Mouse (Mus musculus) MEL (cell line): ENCODE measurements around the gene Gm12169. TPM values are rescaled to one million over a fixed set of nuclear protein-coding genes. Genes with fewer than 3 reads are reported as not detected.

Experiments used
- DNase-seq: peaks from one replicate; pipeline ENCODE4 v3.0.0; 2011; ENCODE audit warnings: low read depth, low spot score
- H3K27ac ChIP-seq: 2 replicates; pipeline ENCODE4 v1.5.1; 2012; ENCODE audit warnings: low read depth, mild to moderate bottlenecking, control low read depth, low read length, moderate library complexity; ENCODE audit not compliant: control insufficient read depth
- H3K27me3 ChIP-seq, 2 experiments: fragments of 150-350 bp in 1 of 2; sonication (generic) in 1 of 2; 2 replicates each; pipeline ENCODE4 v1.6.1; 2012; ENCODE audit warnings: low read length in 2 of 2, mild to moderate bottlenecking in 2 of 2, improper control_type of control experiment in 1 of 2, moderate library complexity in 1 of 2; ENCODE audit not compliant: insufficient read depth in 2 of 2, control insufficient read depth in 1 of 2
- H3K36me3 ChIP-seq, 2 experiments: 2 replicates each; pipeline ENCODE4 v1.6.1; 2012 to 2014; ENCODE audit warnings: low read length in 2 of 2, improper control_type of control experiment in 1 of 2, inconsistent platforms in 1 of 2, mild to moderate bottlenecking in 1 of 2; ENCODE audit not compliant: insufficient read depth in 2 of 2, control insufficient read depth in 1 of 2
- H3K4me1 ChIP-seq, 2 experiments: fragments of 150-350 bp in 1 of 2; sonication (generic) in 1 of 2; 2 replicates each; pipeline ENCODE4 v1.6.1; 2012; ENCODE audit warnings: low read length in 2 of 2, improper control_type of control experiment in 1 of 2, mild to moderate bottlenecking in 1 of 2; ENCODE audit not compliant: insufficient read depth in 2 of 2, control insufficient read depth in 1 of 2
- H3K4me3 ChIP-seq, 2 experiments: fragments of 150-350 bp in 1 of 2; sonication (generic) in 1 of 2; 2 replicates each; pipeline ENCODE4 v1.5.1; 2012; ENCODE audit warnings: low read depth in 2 of 2, low read length in 2 of 2, mild to moderate bottlenecking in 2 of 2, moderate library complexity in 2 of 2, control low read depth in 1 of 2, improper control_type of control experiment in 1 of 2; ENCODE audit not compliant: control insufficient read depth in 1 of 2, insufficient read depth in 1 of 2
- H3K79me2 ChIP-seq: 2 replicates; pipeline ENCODE4 v1.6.1; 2012; ENCODE audit warnings: mild to moderate bottlenecking, low read length, moderate library complexity; ENCODE audit not compliant: control insufficient read depth, poor library complexity, insufficient read depth
- H3K9ac ChIP-seq: 2 replicates; pipeline ENCODE4 v1.6.1; 2012; ENCODE audit warnings: low read depth, mild to moderate bottlenecking, control low read depth, low read length, moderate library complexity; ENCODE audit not compliant: control insufficient read depth, poor library complexity, severe bottlenecking
- H3K9me3 ChIP-seq: fragments of 150-350 bp; sonication (generic); replicated peaks from 2 replicates; pipeline ENCODE4 v1.6.1; 2012; ENCODE audit warnings: mild to moderate bottlenecking, low read length, improper control_type of control experiment, moderate library complexity; ENCODE audit not compliant: insufficient read depth
- BHLHE40 ChIP-seq: IDR thresholded peaks from 2 replicates; pipeline ENCODE4 v1.6.1; 2012; ENCODE audit warnings: low read depth, mild to moderate bottlenecking, inconsistent platforms, low read length, improper control_type of control experiment, borderline replicate concordance
- CHD1 ChIP-seq: IDR thresholded peaks from 2 replicates; pipeline ENCODE4 v1.6.1; 2012; ENCODE audit warnings: low read depth, mild to moderate bottlenecking, inconsistent platforms, low read length, improper control_type of control experiment
- CTCF ChIP-seq, 3 experiments: IDR thresholded peaks in 2 of 3; conservative IDR thresholded peaks in 1 of 3; 2 replicates each; pipeline ENCODE4 v1.5.1; 2011 to 2012; ENCODE audit warnings: low read length in 3 of 3, low read depth in 2 of 3, mild to moderate bottlenecking in 2 of 3, improper control_type of control experiment in 1 of 3, inconsistent platforms in 1 of 3, mixed read lengths in 1 of 3, moderate library complexity in 1 of 3; ENCODE audit not compliant: control insufficient read depth in 1 of 3, insufficient read depth in 1 of 3, poor library complexity in 1 of 3, severe bottlenecking in 1 of 3
- E2F4 ChIP-seq: IDR thresholded peaks from 2 replicates; pipeline ENCODE4 v1.6.1; 2011; ENCODE audit warnings: low read depth, low read length, improper control_type of control experiment, borderline replicate concordance
- EP300 ChIP-seq, 2 experiments: IDR thresholded peaks; 2 replicates each; pipeline ENCODE4 v1.6.1; 2011; ENCODE audit warnings: improper control_type of control experiment in 2 of 2, low read length in 2 of 2, low read depth in 1 of 2, mild to moderate bottlenecking in 1 of 2
- ETS1 ChIP-seq: IDR thresholded peaks from 2 replicates; pipeline ENCODE4 v1.6.1; 2012; ENCODE audit warnings: low read depth, mild to moderate bottlenecking, inconsistent platforms, low read length, improper control_type of control experiment, moderate library complexity
- KAT2A ChIP-seq: conservative IDR thresholded peaks from 2 replicates; pipeline ENCODE4 v1.6.1; 2012; ENCODE audit warnings: low read depth, low read length, improper control_type of control experiment, inconsistent platforms
- MAFK ChIP-seq: IDR thresholded peaks from 2 replicates; pipeline ENCODE4 v1.6.1; 2011; ENCODE audit warnings: low read depth, mild to moderate bottlenecking, low read length, improper control_type of control experiment, borderline replicate concordance
- MAX ChIP-seq: IDR thresholded peaks from 2 replicates; pipeline ENCODE4 v1.6.1; 2011; ENCODE audit warnings: low read length, improper control_type of control experiment
- MEF2A ChIP-seq: IDR thresholded peaks from 2 replicates; pipeline ENCODE4 v1.6.1; 2014; ENCODE audit warnings: low read depth, mild to moderate bottlenecking, inconsistent platforms, low read length, improper control_type of control experiment; ENCODE audit not compliant: poor library complexity, insufficient replicate concordance, severe bottlenecking; ENCODE audit errors: extremely low read depth
- MXI1 ChIP-seq: IDR thresholded peaks from 2 replicates; pipeline ENCODE4 v1.6.1; 2011; ENCODE audit warnings: mild to moderate bottlenecking, low read depth, low read length, improper control_type of control experiment
- MYB ChIP-seq: IDR thresholded peaks from 2 replicates; pipeline ENCODE4 v1.6.1; 2011; ENCODE audit warnings: mild to moderate bottlenecking, low read depth, low read length, improper control_type of control experiment
- MYC ChIP-seq: IDR thresholded peaks from 2 replicates; pipeline ENCODE4 v1.6.1; 2011; ENCODE audit warnings: low read depth, mild to moderate bottlenecking, low read length, improper control_type of control experiment, moderate library complexity
- NELFE ChIP-seq: IDR thresholded peaks from 2 replicates; pipeline ENCODE4 v1.6.1; 2011; ENCODE audit warnings: low read depth, low read length, improper control_type of control experiment
- NRF1 ChIP-seq: IDR thresholded peaks from 2 replicates; pipeline ENCODE4 v1.6.1; 2014; ENCODE audit warnings: low read depth, mild to moderate bottlenecking, inconsistent platforms, low read length, improper control_type of control experiment, moderate library complexity; ENCODE audit not compliant: poor library complexity, insufficient read depth, severe bottlenecking
- POLR2AphosphoS2 ChIP-seq: IDR thresholded peaks from 2 replicates; pipeline ENCODE4 v1.6.1; 2011; ENCODE audit warnings: low read length, improper control_type of control experiment
- POLR2AphosphoS5 ChIP-seq: IDR thresholded peaks from 2 replicates; pipeline ENCODE4 v1.6.1; 2012; ENCODE audit warnings: low read depth, borderline replicate concordance, mild to moderate bottlenecking, inconsistent platforms, low read length, moderate library complexity, mixed read lengths
- RAD21 ChIP-seq: IDR thresholded peaks from 2 replicates; pipeline ENCODE4 v1.6.1; 2011; ENCODE audit warnings: mild to moderate bottlenecking, low read depth, low read length, improper control_type of control experiment
- SIN3A ChIP-seq: IDR thresholded peaks from 2 replicates; pipeline ENCODE4 v1.6.1; 2012; ENCODE audit warnings: low read length, improper control_type of control experiment, inconsistent platforms
- TAL1 ChIP-seq: IDR thresholded peaks from 2 replicates; pipeline ENCODE4 v1.6.1; 2012; ENCODE audit warnings: mild to moderate bottlenecking, inconsistent platforms, low read length, moderate library complexity, mixed read lengths
- TBP ChIP-seq: IDR thresholded peaks from 2 replicates; pipeline ENCODE4 v1.8.0; 2011; ENCODE audit warnings: low read depth, low read length, improper control_type of control experiment
- USF1 ChIP-seq: IDR thresholded peaks from 2 replicates; pipeline ENCODE4 v1.6.1; 2014; ENCODE audit warnings: low read depth, mild to moderate bottlenecking, inconsistent platforms, low read length, improper control_type of control experiment, moderate library complexity
- ZC3H11A ChIP-seq: IDR thresholded peaks from 2 replicates; pipeline ENCODE4 v1.6.1; 2012; ENCODE audit warnings: low read depth, mild to moderate bottlenecking, inconsistent platforms, low read length, improper control_type of control experiment
- ZMIZ1 ChIP-seq: IDR thresholded peaks from 2 replicates; pipeline ENCODE4 v1.6.1; 2012; ENCODE audit warnings: low read depth, mild to moderate bottlenecking, inconsistent platforms, low read length, improper control_type of control experiment, moderate library complexity
- polyA plus RNA-seq, 2 experiments: library from polyadenylated mRNA; stranded (reverse) in 1 of 2; unstranded in 1 of 2; fragments of >175 nt in 1 of 2; fragments of >200 nt in 1 of 2; gene quantifications; 2 replicates each; pipeline versions ENCODE4 v1.2.1 to v1.2.4; 2012; ENCODE audit warnings: low replicate concordance in 2 of 2, low read depth in 1 of 2; ENCODE audit not compliant: insufficient read length in 2 of 2, insufficient read depth in 1 of 2, missing spikeins in 1 of 2
- total RNA-seq: library from RNA; depleted of rRNA; stranded (reverse); fragments of 300-350 nt; gene quantifications from 2 replicates; pipeline ENCODE4 v1.2.3, GENCODE M21; 2012

Gene Gm12169
- total and polyA plus RNA-seq, 3 experiments = not detected

DNA sequence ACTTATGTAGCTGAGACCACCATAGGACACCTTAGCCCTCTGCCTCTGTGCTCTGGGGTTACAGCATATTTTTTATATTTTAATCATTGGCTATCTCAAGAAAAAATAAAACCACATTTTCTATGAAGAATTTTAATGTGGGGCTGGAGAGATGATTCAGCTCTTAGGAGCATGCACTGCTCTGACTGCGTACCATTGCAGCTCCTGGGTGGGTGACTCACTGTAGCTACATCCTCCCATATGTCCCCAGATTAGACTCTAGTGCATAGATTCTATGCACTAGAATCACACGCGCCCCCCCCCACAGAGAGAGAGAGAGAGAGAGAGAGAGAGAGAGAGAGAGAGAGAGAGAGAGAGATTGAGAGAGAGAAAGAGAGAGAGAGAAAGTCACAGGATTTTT, 28.7 kb downstream of the Gm12169 start:
- H3K9me3 ChIP-seq = no peaks in the 10 kb centered on the region
- no peaks in the 10 kb centered on the region for H3K4me1 ChIP-seq
- no peak overlapping the region for H3K9ac ChIP-seq
- no peak overlapping the region for H3K27ac ChIP-seq
- peaks cover 0 to 3% of the 10 kb centered on the region in 2 experiments; a peak in 2 of 4 replicates for H3K27me3 ChIP-seq
- H3K79me2 ChIP-seq = no peaks in the 10 kb centered on the region
- no peak overlapping the region for H3K4me3 ChIP-seq
- H3K36me3 ChIP-seq = no peaks in the 10 kb centered on the region
- TF ChIP-seq EP300 (IDR thresholded peaks at IDR 0.05; ENCODE audit: low read depth in 1 of 2, low read length in 2 of 2) (no peak), NELFE (no peak), USF1 (no peak), MYC (no peak), ETS1 (no peak), NRF1 (no peak), ZC3H11A (no peak), POLR2AphosphoS2 (no peak), TBP (no peak), TAL1 (no peak), ZMIZ1 (no peak), MYB (no peak), MAFK (no peak), KAT2A (no peak), MXI1 (no peak), SIN3A (no peak), CHD1 (no peak), MAX (no peak), CTCF (IDR thresholded peaks at IDR 0.05 in 2 of 3, conservative IDR thresholded peaks at IDR 0.05 in 1 of 3; ENCODE audit: control insufficient read depth in 1 of 3, insufficient read depth in 1 of 3, low read depth in 2 of 3, low read length in 3 of 3, poor library complexity in 1 of 3, severe bottlenecking in 1 of 3) (no peak), MEF2A (no peak)
- DNase-seq = no peak

DNA sequence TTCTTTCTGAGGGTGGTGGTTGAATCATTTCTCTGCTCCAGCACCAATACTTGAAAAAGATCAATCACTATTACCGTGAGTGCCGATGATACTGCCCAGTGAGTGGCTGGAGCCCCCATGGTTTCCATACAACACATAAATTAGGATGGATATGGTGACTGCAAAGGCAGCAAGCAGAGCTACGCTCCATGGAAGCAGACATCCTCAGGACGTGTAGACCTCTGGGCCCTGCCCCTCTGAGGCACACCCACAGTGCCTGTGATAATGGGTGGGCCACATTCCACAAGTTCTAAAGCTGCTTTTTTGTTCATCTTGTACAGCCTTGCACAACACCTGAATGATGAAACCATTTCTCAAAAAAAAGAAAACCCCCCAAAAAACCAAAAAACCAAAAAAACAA, 37.1 kb downstream of the Gm12169 start:
- H3K79me2 ChIP-seq = no peaks in the 10 kb centered on the region
- H3K9ac ChIP-seq = no peak overlapping the region
- no peaks in the 10 kb centered on the region for H3K36me3 ChIP-seq
- H3K27me3 ChIP-seq = 0 out of 4 replicates have a peak, but pooled peaks cover 0 to 2% of the 10 kb centered on the region in 2 experiments
- TF ChIP-seq BHLHE40 = no peak
- TF ChIP-seq RAD21 = no peak
- TF ChIP-seq MYC = no peak
- no peak for TF ChIP-seq MYB
- no peak for TF ChIP-seq EP300 (IDR thresholded peaks at IDR 0.05; ENCODE audit: low read depth in 1 of 2, low read length in 2 of 2)
- TF ChIP-seq POLR2AphosphoS5 = no peak
- no peak for TF ChIP-seq E2F4
- no peaks in the 10 kb centered on the region for H3K4me1 ChIP-seq
- no peaks in the 10 kb centered on the region; the same call in 1 of the 2 replicates for H3K9me3 ChIP-seq
- H3K4me3 ChIP-seq = no peak overlapping the region
- H3K27ac ChIP-seq = no peak overlapping the region
- DNase-seq = no peak
